Mouse (Mus musculus) myocyte (in vitro differentiated cells): ENCODE data around the gene Il17rc.

Source experiments
- CEBPB ChIP-seq: IDR thresholded peaks from 2 replicates; pipeline ENCODE4 v1.6.1; 2011; ENCODE audit warnings: mild to moderate bottlenecking, moderate library complexity; ENCODE audit not compliant: poor library complexity, insufficient read depth, severe bottlenecking
- E2F4 ChIP-seq: IDR thresholded peaks from one replicate; pipeline ENCODE4 v1.6.1; 2011; ENCODE audit warnings: mild to moderate bottlenecking, control low read depth, moderate library complexity; ENCODE audit not compliant: insufficient read depth
- MAX ChIP-seq: IDR thresholded peaks from one replicate; pipeline ENCODE4 v1.6.1; 2011; ENCODE audit warnings: low read depth, mild to moderate bottlenecking, control low read depth
- MYOD1 ChIP-seq, 3 experiments: IDR thresholded peaks; one replicate each; pipeline ENCODE4 v1.6.1; 2011; ENCODE audit warnings: control low read depth in 2 of 3, low read depth in 2 of 3, mild to moderate bottlenecking in 2 of 3, moderate library complexity in 1 of 3; ENCODE audit not compliant: insufficient read length in 2 of 3, control insufficient read depth in 1 of 3
- MYOG ChIP-seq, 3 experiments: IDR thresholded peaks; one replicate each; pipeline ENCODE4 v1.6.1; 2011; ENCODE audit warnings: control low read depth in 2 of 3, low read depth in 2 of 3, mild to moderate bottlenecking in 2 of 3; ENCODE audit not compliant: insufficient read length in 2 of 3, control insufficient read depth in 1 of 3, insufficient read depth in 1 of 3
- POLR2A ChIP-seq: IDR thresholded peaks from one replicate; pipeline ENCODE4 v1.6.1; 2011; ENCODE audit warnings: low read depth, mild to moderate bottlenecking, control low read depth, moderate library complexity; ENCODE audit not compliant: insufficient read length
- POLR2AphosphoS2 ChIP-seq: IDR thresholded peaks from one replicate; pipeline ENCODE4 v1.6.1; 2011; ENCODE audit warnings: low read depth, control low read depth; ENCODE audit not compliant: insufficient read length
- REST ChIP-seq: IDR thresholded peaks from one replicate; pipeline ENCODE4 v1.6.1; 2011; ENCODE audit warnings: mild to moderate bottlenecking, control low read depth, moderate library complexity; ENCODE audit not compliant: insufficient read depth, insufficient read length
- TCF12 ChIP-seq: IDR thresholded peaks from one replicate; pipeline ENCODE4 v1.6.1; 2011; ENCODE audit warnings: mild to moderate bottlenecking, control low read depth; ENCODE audit not compliant: poor library complexity, insufficient read depth, severe bottlenecking
- TCF3 ChIP-seq: IDR thresholded peaks from one replicate; pipeline ENCODE4 v1.6.1; 2011; ENCODE audit warnings: low read depth, control low read depth; ENCODE audit not compliant: insufficient read length
- USF1 ChIP-seq: IDR thresholded peaks from one replicate; pipeline ENCODE4 v1.6.1; 2011; ENCODE audit warnings: low read depth, mild to moderate bottlenecking, control low read depth, moderate library complexity

DNA sequence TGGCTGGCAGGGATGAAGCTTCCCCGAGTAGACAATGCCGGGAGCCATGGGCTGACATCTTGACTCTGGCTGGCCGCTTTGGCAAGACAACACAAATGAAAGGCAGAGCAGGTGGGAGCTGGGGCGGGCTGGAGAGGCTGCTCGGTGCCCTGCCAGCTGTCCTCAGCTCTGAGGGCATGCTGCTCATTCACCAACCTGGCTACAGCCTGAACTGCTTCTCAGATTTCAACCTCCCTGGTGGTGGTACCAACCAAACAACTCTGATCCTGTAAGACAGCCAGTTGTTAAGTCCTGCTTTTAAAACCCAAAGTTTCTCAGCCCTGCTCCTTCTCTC is 37.7 kb downstream of the Il17rc start:
- TF ChIP-seq E2F4 (no peak), MYOD1 (IDR thresholded peaks at IDR 0.05; ENCODE audit: control insufficient read depth in 1 of 3, insufficient read length in 2 of 3, low read depth in 2 of 3) (peak in 2 of 3 experiments; percentile 99), MAX (no peak), MYOG (IDR thresholded peaks at IDR 0.05; ENCODE audit: control insufficient read depth in 1 of 3, insufficient read depth in 1 of 3, insufficient read length in 2 of 3, low read depth in 2 of 3) (peak; percentile 64 to 100 (median 97)), POLR2AphosphoS2 (no peak), POLR2A (peak; percentile 34), TCF12 (peak; percentile 41), REST (no peak), USF1 (no peak), TCF3 (peak; percentile 91), CEBPB (no peak)
